Mouse (Mus musculus) yolk sac, embryonic 10.5 days (tissue): ENCODE measurements around the gene Sult5a1.
"Not testable (repeated sequence)": the region's sequence is repeated elsewhere in the genome, so short reads cannot be mapped to it uniquely, and the experiment has no call there.

Experiments
- DNase-seq: peaks from one replicate; pipeline ENCODE4 v3.0.0-alpha.2; 2017; ENCODE audit warnings: low spot score

Sult5a1 gene

DNA sequence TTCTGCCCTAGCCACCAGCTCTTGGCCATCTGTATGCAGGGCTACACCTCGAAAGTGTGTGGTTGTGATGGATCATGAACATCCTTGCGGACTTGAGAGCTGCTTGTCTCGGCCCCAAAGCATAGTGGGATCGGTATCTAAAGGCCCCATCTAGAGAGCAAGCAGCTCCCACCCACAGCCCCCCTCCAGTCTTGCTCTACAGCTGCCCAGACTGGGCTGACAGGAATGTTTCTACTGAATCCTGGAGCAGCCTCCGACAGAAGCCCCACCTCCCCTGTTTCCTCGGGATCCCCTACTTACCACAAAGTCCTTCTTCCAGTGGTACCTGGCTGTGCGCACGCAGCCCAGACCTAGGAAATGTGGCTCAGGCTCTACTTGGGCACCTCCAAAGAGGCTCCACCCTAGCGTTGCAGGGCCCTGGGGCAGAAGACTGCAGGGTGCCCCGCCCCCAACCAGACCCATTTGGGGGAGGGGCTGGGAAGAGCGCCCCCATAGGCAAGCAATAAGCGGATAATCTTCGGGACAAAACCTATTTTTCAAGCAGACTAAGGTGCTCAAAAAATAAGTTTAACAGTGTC is at the start of gene Sult5a1:
TSS of gene Sult5a1 (minus strand) at position 428 of the 578 bp plus-strand sequence.
- DNase-seq: no peak

DNA sequence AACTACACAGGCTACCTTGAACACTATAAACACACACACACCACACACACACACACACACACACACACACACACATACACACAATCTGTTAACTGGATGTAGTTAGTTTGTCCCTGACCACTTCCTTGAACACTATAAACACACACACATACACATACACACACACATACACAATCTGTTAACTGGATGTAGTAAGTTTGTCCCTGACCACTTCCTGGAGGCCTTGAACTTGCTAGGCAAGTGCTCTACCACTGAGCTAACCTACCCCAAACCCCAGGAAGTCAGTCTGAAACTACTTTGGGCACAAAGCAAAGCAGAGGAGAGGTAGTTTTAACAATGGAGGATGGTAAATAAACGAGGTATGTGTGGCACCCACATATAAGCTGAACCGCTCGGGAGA is 45.5 kb upstream of the Sult5a1 start:
- no peak for DNase-seq

DNA sequence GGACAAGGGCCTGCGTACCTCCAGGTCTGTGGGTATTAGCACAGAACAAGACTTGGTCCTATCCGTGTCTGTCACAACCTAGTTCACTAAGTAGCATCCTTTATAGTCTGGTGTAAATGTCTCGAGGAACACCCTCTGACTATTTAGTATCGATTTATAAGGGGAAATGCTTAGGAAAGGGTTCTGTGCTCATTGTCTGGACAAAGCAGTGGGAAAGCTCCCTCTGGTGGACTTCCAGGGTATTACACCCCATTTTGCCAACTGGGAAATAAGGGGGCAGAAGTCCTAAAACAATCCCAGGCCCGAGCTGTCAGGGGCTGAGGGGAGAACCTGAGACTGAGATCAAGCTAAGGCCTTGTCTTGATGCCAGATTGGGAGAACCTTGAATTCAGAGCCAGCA is 44.2 kb upstream of the Sult5a1 start:
- DNase-seq: peak; percentile 55

DNA sequence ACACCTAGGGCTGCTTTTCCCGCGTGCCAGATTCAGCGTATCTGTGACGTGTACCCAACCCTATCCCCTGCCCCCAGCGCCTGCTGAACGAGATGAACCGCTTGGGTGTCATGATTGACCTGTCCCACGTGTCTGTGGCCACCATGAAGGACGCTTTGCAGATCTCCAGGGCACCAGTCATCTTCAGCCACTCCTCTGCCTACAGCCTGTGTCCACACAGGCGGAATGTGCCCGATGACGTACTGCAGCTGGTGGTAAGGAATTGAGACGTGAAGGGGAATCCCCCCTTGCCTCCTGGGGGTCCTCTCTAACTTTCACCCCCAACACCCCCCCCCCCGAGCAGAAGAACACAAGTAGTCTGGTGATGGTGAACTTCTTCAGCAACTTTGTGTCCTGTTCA is 41.7 kb upstream of the Sult5a1 start:
- DNase-seq: no peak

DNA sequence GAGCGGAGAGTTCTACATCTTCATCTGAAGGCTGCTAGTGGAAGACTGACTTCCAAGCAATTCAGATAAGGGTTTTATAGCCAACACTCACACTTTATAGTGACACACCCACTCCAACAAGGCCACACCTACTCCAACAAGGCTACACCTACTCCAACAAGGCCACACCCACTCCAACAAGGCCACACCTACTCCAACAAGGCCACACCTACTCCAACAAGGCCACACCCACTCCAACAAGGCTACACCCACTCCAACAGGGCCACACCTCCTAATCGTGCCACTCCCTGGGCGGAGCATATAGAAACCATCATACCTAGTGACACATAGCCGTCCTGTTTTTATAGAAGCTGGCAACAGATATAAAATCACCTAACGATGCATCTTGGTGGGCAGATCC is 38.9 kb upstream of the Sult5a1 start:
- not testable (repeated sequence) for DNase-seq

DNA sequence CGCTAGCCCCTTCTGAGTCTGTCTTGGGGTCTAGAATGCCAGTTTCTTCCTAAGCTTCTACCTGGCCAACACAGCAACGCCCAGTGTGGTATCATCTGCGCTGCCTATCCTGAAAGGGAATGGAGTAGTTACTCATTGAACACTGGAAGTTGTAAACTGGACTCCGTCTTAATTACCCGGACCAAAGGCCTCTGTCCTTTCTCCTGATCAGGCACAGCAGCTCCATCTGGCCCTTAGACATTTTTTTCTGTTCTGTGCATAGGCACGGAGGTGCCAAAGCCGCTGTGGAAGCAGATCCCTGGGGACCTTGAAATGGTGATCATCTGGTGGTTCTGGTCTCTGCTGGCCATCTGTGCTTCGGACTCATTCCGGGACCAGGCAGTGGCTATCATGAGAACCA is 35.7 kb upstream of the Sult5a1 start:
- DNase-seq: no peak

DNA sequence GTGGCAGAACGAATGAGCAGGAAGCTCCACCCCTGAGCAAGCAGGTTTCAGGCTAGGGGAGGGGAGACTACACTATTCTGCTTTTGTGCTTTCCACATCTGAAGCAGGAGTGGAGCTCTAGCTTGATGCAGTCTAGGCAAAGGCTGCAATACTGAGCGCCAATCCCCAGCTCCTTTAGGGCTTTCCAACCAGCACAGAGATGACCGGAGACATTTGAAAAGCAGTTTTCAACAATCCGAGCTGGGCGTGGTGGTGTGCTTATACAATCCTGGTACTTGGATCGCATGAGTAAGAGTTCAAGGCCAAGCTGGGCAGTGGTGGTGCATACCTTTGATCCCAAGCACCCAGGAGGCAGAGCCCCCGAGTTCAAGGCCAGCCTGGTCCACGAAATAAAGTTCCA is 33.8 kb upstream of the Sult5a1 start:
- no peak for DNase-seq

DNA sequence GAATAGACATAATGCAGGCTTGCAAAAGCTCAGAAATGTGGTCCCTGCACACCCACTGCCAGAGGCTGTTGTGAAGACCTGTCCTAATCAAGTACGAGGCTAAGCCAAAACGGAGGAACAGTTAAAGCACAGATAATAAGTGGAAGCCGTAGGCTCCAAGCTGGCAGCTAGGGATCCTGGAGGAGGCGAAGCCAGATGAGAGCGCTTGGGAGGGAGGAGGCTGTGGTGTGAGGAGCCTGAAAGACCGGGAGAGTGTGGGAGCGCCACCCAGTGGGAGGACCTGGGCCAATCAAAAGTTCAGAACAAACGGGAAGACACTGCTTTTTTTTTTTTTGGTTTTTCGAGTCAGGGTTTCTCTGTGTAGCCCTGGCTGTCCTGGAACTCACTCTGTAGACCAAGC is 32.6 kb upstream of the Sult5a1 start:
- DNase-seq: peak; percentile 64

DNA sequence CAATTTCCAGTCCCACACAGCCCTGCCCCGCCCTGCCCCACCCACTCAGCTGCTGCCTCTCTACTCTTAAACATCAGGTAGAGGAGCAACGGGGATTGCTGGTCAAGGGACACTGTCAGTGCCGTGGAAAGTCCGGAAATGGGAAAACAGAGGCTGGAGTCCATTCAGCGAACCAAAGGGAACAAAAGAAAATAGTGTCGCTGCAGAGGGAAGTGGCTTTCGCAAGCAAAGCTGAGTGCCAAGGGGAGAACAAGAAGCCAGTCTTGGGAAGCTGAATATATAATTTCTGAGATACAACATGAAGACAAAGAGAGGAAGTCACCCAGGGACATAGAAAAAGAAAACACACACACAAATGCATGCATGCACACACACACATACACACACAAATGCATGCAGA is 30.7 kb upstream of the Sult5a1 start:
- no peak for DNase-seq

DNA sequence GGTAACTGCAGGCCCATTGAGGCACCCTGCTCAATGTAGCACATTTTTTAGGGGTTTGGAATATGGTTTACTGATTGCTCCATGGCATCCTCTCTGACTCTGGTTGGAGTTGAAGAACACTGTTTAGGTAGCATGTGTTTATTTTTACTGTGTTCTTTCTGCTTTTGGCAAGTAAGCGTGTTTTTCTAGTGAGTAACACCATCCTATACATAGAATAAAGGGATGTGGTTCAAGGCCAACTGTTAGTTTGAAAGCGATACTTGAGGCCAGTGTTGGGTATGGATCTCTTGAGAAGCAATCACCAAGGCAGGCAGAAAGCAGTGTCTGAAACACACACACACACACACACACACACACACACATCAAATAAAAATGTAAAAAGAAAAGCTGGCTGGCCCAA is 29.9 kb upstream of the Sult5a1 start:
- no peak for DNase-seq

DNA sequence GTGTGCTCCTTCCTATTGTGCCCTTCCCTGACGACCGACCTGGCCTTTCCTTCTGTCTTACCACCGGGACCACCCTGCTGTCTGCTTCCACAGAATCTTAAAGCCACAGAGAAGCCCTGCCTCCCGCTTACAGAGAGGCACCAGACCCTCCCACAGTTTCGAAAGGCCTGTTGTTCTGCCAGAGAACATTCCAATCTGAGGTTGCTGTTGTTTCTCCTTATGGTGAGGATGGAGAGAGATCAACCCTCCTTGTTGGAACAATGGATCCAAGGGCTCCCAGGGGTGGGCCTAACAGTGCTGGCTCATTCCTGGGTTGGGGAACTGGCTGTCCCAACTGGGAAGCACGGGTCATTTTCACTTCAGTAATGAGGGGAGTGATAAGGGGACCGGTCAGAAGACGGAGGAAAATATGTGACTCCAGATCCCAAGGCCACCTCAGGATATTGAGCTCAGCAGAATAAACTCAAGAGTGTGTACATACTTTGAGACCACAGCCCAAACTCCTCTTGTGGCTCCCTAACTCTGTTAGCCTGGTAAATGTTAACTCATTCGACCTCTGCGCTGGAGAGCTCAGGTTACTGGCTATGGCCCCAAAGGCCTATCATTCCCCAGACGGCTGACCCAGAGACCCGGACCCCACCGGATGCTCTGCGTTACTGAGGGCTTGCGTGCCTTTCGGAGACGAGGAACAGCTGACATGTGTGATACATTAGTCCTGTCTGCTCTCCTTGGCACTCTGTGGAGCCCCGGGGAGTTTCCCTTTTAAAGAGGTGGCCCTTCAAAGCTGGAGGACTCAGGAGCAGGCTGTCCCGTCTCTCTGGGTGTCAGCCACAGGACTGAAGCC is 27.7 kb upstream of the Sult5a1 start, which contains the start of gene Dpep1:
TSS of gene Dpep1 (plus strand) at position 677 of the 844 bp plus-strand sequence.
- peak; percentile 67 for DNase-seq

DNA sequence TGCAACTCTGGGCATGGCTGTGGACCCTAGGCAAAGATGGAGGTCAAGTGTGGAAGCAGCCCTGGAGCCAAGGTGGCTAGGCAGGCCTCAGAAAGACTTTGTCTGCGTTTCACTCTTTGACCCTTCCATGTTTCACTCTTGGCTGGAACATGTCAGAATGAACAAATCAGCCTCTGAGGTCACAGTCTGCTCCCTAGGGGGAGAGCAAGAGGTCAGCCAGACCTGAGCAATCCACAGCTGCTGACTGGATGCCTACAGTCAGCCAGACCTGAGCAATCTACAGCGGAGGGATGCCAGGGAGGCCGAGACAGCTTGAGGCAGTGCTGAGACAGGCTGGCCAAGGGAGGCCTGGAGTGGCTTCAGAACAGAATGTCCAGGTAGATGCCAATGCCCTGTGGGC is 23.3 kb upstream of the Sult5a1 start:
- peak; percentile 60 for DNase-seq

DNA sequence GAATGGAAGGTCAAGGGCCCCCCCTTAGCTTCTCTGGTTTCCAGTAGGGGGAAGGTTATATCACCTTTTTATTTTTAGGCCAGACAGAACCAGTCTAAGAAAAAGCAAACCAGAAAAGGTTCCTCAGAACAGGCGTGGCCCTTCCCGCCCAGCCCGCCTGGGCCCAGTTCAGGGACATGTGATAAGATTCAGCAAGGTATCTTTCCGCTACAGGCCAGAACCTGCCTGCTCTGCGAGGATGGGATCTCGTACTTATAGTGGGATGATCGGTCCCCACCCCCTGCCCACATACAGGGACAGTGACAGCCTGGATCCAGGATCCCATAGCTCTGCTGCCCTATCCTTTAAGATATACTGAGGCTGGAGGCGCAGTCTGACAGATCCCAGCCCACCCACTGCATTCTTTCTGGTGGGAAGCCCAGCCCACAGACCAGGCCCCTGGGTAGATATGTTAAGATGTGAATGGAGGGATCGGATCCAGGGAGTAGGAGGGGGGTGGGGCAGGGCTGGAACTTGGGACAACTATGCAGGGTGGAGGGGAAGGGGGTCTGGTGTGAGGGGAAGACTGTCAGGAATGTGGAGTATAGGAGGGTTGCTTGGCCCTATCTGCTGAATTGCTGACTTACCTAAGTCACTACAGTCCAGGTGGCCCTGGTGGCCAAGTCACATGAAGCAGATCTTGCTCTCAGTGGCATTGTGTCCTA is 1.9 kb downstream of the Sult5a1 start:
- peak; percentile 30 for DNase-seq

DNA sequence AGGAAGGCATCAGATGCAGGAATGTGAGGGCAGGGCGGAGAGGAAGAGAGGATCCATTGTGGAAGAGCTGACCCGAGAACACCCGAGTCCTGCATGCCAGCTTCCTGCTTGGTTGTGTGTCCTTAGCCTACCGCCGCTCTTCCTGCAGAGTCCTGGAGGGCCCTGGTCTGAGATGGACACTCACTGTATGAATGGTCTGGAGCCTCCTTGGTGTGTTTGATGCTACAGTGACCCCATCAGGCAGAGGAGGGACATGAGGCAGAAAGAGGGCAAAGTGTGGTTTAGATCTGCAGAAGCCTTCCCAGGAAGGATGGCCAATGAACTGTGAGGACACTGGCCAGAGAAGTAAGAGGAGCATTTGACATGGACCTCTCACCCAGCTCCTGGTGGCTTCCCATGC is 2.9 kb downstream of the Sult5a1 start:
- DNase-seq: no peak

DNA sequence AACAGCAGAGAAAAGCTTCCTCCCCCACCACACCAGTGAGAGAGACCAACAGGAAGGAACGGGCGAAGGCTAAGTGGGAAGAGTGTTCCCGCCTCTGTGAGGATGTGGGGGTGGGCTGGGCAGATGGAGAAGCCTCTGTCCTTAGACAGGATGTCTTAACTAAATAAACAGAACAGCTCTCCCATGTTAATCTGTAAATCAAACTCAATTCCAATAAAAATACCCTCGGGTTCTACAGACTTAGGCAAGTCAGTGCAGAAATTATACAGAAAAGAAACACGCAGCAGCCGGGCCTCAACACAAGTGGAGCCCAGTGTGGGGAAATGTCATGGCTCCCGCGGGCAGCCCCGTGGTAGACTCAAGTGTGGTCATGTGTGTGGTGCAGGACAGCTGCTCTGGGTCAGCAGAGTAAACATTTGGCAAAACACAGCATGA is 7.4 kb downstream of the Sult5a1 start:
- DNase-seq: peak; percentile 32

DNA sequence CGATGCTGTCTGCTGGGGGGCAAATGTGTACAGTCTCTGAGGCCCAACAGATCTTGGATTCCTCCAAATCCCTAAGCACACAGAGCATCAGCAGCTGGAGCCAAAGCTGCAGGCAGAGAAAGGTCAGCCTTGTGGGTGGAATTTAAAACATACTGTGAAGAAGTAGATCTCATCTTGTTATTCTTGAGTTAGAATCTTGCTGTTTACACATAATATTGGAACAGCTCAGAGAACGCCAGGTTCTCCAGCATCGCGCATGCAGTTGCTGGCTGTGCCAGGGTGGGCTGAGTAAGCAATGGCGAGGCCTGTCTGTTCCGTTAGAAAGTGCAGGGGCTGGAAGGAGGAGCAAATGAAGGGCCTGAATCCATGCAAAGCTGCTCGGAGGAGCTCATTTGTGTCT is 11.7 kb downstream of the Sult5a1 start:
- DNase-seq: no peak

DNA sequence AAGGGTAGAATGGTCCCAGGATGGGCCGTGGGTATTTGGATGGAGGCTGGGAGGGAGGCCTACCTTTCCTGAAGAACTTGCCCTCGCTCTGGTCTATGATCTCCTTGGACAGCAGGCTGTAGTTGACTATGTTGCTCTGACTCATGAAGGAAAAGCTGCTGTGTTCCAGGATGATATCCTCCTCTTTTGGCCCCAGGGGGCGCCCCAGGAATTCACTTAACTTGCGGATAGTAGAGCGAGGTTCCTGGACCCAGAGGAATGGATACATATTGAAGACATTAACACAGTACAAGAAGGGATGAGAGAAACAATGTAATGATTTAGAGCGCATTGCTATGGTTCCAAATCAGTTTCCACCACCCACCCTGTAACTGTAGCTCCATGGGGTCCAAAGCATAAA is 12.8 kb downstream of the Sult5a1 start:
- DNase-seq: no peak

DNA sequence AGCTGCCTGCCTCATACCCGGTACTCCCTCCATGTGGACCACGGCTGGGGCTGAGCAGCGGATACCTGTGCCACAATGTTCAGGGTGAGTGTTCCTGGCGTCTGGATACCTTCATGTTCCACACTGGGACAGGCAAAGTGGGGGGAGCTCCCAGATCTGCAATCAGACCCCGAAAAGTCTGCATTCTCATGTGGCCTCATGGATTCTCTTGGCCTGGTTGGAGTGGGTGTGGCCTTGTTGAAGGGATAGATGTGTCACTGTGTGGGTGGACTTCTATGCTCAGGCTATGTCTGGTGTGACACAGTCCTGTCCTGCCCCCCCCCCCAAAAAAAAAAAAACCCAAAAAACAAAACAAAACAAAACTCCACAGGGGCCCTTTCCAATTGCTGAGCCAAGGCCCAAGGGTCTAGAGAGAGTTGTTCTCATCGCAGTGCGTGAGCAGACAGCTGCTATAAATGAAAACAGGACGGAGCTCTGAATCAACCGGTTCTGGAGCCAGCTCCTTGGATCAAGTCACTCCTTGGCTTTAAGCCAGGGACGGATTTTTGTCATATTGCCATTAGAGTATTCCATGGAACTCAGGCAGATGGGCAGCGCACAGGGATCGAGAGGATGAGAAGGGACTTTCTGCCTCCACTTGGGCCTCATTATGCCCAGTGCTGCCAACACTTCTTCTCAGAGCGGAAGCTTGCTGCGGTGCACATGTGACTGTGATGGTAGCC is 16.2 kb downstream of the Sult5a1 start:
- no peak for DNase-seq

DNA sequence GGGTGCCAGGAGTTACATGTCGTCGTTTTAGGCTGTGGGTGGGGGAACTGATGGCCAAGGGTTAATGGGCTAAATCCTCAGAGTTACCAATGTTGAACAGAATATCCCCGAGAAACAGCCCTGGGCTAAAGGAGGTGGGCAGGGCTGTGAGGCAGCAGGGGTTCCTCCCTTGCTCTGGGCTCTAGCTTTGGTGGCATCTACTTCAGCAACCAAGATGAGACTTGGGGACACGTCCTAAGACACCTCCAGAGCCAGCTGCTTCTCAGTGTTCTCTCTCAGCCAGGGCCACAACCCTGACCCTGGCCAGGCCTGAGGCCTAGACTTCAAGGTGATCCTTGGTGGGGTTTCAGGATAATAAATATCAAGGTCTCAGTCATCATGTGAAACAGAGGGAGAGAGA is 19.4 kb downstream of the Sult5a1 start:
- no peak for DNase-seq

DNA sequence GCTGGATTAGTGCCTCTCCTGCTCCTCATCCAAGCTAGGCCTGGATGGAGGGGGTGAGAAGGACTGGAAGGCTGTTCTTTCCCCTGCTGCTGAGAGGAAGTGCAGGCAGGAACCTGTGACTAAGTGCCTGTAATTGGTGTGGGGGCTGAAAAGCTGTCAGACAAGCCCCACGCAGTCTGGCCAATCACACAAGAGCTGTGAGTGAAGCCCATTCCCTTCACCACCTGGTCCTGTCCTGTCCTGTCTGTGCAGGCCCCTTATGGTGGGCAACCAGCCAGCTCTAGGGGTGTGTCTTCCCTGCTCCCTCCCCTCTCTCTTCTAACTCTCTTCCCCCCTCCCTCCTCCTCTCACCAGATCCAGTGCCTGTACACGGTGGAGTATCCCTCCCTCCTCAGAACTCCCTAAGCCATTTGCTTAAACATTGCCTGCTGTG is 20.5 kb downstream of the Sult5a1 start:
- peak; percentile 58 for DNase-seq

DNA sequence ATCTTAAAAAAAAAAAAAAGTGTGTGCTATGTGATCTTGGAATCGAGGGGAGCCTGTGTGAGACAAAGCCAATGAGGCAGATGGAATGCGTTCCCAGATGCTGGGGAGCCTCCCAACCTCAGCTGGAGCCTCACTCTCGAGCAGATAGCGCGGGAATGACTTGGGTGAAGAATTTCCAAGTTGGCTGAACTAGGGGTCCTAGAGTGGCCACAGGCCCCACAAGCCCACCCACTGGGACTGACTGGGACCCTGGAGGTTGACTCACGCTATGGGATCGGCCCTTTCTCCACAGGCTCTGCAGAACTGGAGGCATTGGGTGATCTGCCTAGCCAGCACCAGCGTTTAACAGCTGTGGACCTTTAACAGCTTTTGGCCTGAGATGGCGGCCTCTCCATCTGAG is 21.8 kb downstream of the Sult5a1 start:
- DNase-seq: no peak

DNA sequence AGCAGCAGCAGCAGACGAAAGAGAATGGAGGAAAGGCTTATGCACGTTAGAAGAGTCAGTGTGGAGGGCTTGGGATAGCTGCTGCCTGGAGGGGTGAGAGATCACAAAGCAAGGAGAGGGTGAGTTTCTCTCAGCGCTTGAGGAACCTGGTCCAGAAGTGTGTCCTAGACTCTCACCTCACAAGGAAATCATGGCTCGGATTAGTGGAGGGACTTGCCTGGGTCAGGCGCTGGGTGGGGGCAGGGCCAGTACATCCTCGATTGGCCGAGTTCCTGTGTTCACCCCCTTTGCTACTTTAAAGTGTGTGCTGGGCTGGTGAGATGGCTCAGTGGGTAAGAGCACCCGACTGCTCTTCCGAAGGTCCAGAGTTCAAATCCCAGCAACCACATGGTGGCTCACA is 22.3 kb downstream of the Sult5a1 start:
- DNase-seq: no peak
